Mouse (Mus musculus): Measurements from ENCODE around the gene Bud13. TPM values are rescaled to one million over a fixed set of nuclear protein-coding genes. Genes with fewer than 3 reads are reported as not detected.

Bud13 gene
- total and polyA plus RNA-seq, 3 experiments = 13.9 to 26.3 TPM; not detected in 1

DNA sequence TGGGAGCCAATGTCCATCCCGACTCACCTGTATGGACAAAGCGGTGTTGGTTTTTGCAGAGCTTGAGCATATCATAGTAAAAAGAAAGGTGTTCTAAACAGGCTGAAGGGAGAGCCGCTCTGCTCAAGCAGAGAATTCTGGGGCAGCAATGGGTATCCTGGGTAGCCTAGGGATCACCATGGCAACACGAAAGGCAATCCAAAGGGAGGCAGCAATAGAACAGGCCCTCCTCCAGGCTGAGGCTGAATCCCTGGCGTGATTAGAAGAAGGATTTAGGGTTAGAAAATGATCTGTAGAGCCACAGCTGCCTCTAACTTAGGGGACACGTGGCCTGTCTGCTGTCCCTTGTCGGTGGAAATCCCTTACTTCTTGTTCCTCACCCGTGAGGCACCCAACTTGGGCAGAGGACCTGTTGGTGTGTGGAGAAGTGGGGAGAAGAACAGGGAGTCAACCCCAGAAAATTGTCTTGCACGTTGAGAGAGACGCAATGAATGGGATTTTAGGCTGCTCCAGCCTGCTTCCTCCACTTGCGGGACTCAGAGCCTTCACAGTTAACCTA, 33.1 kb downstream of the Bud13 start:
- Histone ChIP-seq H3K79me2 (ENCODE audit: control insufficient read depth, insufficient read depth, low read length, poor library complexity) (no peaks in the 10 kb centered on the region), H3K27me3 (ENCODE audit: control insufficient read depth in 1 of 2, insufficient read depth in 2 of 2, low read length in 2 of 2) (peaks cover 0 to 3% of the 10 kb centered on the region in 2 experiments; a peak in 2 of 4 replicates), H3K9ac (ENCODE audit: control insufficient read depth, low read depth, low read length, poor library complexity, severe bottlenecking) (no peak overlapping the region), H3K9me3 (replicated peaks; ENCODE audit: insufficient read depth, low read length) (no peaks in the 10 kb centered on the region), H3K4me1 (ENCODE audit: control insufficient read depth in 1 of 2, insufficient read depth in 2 of 2, low read length in 2 of 2) (no peaks in the 10 kb centered on the region), H3K4me3 (ENCODE audit: control insufficient read depth in 1 of 2, insufficient read depth in 1 of 2, low read depth in 2 of 2, low read length in 2 of 2) (no peak overlapping the region), H3K27ac (ENCODE audit: control insufficient read depth, low read depth, low read length) (no peak overlapping the region), H3K36me3 (ENCODE audit: control insufficient read depth in 1 of 2, insufficient read depth in 2 of 2, low read length in 2 of 2) (no peaks in the 10 kb centered on the region)
- TF ChIP-seq ZKSCAN1 (IDR thresholded peaks at IDR 0.05; ENCODE audit: low read depth, low read length) = no peak
- no peak for TF ChIP-seq UBTF (IDR thresholded peaks at IDR 0.05; ENCODE audit: borderline replicate concordance, insufficient read depth, low read depth, low read length)
- no peak for TF ChIP-seq MAZ (IDR thresholded peaks at IDR 0.05; ENCODE audit: low read depth, low read length)
- TF ChIP-seq TCF12 (IDR thresholded peaks at IDR 0.05; ENCODE audit: low read depth, low read length) = no peak
- no peak for DNase-seq (ENCODE audit: low read depth, low spot score)

DNA sequence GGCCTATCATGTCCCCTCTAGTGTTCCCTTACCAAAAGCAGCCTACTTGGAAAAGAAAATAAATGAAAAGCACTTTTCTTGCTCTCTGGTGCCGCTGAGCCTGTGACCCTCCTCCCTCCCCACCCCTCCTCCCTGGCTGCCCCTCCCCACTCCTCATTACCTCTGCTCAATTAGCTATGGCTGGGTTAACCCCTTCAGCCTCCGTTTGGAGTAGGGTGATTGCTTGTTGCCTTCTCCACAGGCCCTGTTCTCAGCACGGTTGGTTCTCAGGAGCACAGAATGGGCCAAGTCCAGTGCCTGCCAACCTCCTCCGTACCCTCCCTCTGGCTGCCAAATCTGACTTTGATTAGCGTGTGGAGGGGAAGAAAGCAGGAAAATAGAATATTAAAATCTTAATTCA, 33.6 kb downstream of the Bud13 start:
- no peaks in the 10 kb centered on the region for H3K36me3 ChIP-seq (ENCODE audit: control insufficient read depth in 1 of 2, insufficient read depth in 2 of 2, low read length in 2 of 2)
- no peaks in the 10 kb centered on the region for H3K79me2 ChIP-seq (ENCODE audit: control insufficient read depth, insufficient read depth, low read length, poor library complexity)
- no peak overlapping the region for H3K9ac ChIP-seq (ENCODE audit: control insufficient read depth, low read depth, low read length, poor library complexity, severe bottlenecking)
- H3K4me3 ChIP-seq (ENCODE audit: control insufficient read depth in 1 of 2, insufficient read depth in 1 of 2, low read depth in 2 of 2, low read length in 2 of 2) = no peak overlapping the region
- TF ChIP-seq CHD1 (IDR thresholded peaks at IDR 0.05; ENCODE audit: low read depth, low read length) = no peak
- TF ChIP-seq GABPA (IDR thresholded peaks at IDR 0.05; ENCODE audit: low read depth, low read length) = no peak
- no peak for TF ChIP-seq EP300 (IDR thresholded peaks at IDR 0.05; ENCODE audit: low read depth in 1 of 2, low read length in 2 of 2)
- no peak for TF ChIP-seq TCF12 (IDR thresholded peaks at IDR 0.05; ENCODE audit: low read depth, low read length)
- TF ChIP-seq ZC3H11A (IDR thresholded peaks at IDR 0.05; ENCODE audit: low read depth, low read length) = no peak
- no peak for TF ChIP-seq MAZ (IDR thresholded peaks at IDR 0.05; ENCODE audit: low read depth, low read length)
- no peak for TF ChIP-seq GATA1 (IDR thresholded peaks at IDR 0.05; ENCODE audit: low read depth, low read length)
- no peak for TF ChIP-seq ZNF384 (IDR thresholded peaks at IDR 0.05; ENCODE audit: low read depth, low read length)
- TF ChIP-seq SMC3 (IDR thresholded peaks at IDR 0.05; ENCODE audit: low read depth, low read length) = no peak
- no peak for TF ChIP-seq NRF1 (IDR thresholded peaks at IDR 0.05; ENCODE audit: insufficient read depth, low read depth, low read length, poor library complexity, severe bottlenecking)
- TF ChIP-seq KAT2A (conservative IDR thresholded peaks at IDR 0.05; ENCODE audit: low read depth, low read length) = no peak
- no peak for TF ChIP-seq ZMIZ1 (IDR thresholded peaks at IDR 0.05; ENCODE audit: low read depth, low read length)
- TF ChIP-seq CHD2 (IDR thresholded peaks at IDR 0.05; ENCODE audit: low read length) = no peak
- no peak for TF ChIP-seq MAFK (IDR thresholded peaks at IDR 0.05; ENCODE audit: borderline replicate concordance, low read depth, low read length)
- no peak for TF ChIP-seq TBP (IDR thresholded peaks at IDR 0.05; ENCODE audit: low read depth, low read length)
- TF ChIP-seq ELF1 (IDR thresholded peaks at IDR 0.05; ENCODE audit: low read depth, low read length) = no peak
- peaks cover 0 to 3% of the 10 kb centered on the region in 2 experiments; a peak in 2 of 4 replicates for H3K27me3 ChIP-seq (ENCODE audit: control insufficient read depth in 1 of 2, insufficient read depth in 2 of 2, low read length in 2 of 2)
- H3K27ac ChIP-seq (ENCODE audit: control insufficient read depth, low read depth, low read length) = no peak overlapping the region
- no peaks in the 10 kb centered on the region for H3K9me3 ChIP-seq (replicated peaks; ENCODE audit: insufficient read depth, low read length)
- no peak for DNase-seq (ENCODE audit: low read depth, low spot score)
- no peaks in the 10 kb centered on the region for H3K4me1 ChIP-seq (ENCODE audit: control insufficient read depth in 1 of 2, insufficient read depth in 2 of 2, low read length in 2 of 2)

Data from MEL (cell line).